Mouse (Mus musculus) embryonic fibroblast, embryonic 13.5 days (primary cell): ENCODE results near the gene 4932438H23Rik.

Source experiments
- CTCF ChIP-seq: IDR thresholded peaks from 2 replicates; pipeline ENCODE4 v1.5.1; 2011; ENCODE audit warnings: mild to moderate bottlenecking, control low read depth, low read length, moderate library complexity, borderline replicate concordance; ENCODE audit not compliant: insufficient read depth
- POLR2A ChIP-seq: IDR thresholded peaks from 2 replicates; pipeline ENCODE4 v1.6.1; 2011; ENCODE audit warnings: low read depth, mild to moderate bottlenecking, control low read depth, low read length, moderate library complexity

- TF ChIP-seq CTCF (no peak), POLR2A (no peak)
Observed at GRCm38 (mm10) chr16:91116696-91117095, 21.8 kb upstream of the 4932438H23Rik start.
